Mouse (Mus musculus) small intestine, adult 2 months (tissue): Measurements from ENCODE around the gene Tbx21.

Experiments used
- CTCF ChIP-seq: fragments of 200-500 bp; IDR thresholded peaks from 2 replicates; pipeline ENCODE4 v1.5.1; 2012; ENCODE audit warnings: low read depth, mild to moderate bottlenecking, control low read depth, inconsistent platforms, low read length, moderate library complexity, mixed read lengths; ENCODE audit not compliant: insufficient replicate concordance, insufficient read length; ENCODE audit errors: extremely low read depth
- POLR2A ChIP-seq: fragments of 200-500 bp; IDR thresholded peaks from 2 replicates; pipeline ENCODE4 v1.6.1; 2012; ENCODE audit warnings: low read depth, mild to moderate bottlenecking, control low read depth, inconsistent platforms, low read length, moderate library complexity

DNA sequence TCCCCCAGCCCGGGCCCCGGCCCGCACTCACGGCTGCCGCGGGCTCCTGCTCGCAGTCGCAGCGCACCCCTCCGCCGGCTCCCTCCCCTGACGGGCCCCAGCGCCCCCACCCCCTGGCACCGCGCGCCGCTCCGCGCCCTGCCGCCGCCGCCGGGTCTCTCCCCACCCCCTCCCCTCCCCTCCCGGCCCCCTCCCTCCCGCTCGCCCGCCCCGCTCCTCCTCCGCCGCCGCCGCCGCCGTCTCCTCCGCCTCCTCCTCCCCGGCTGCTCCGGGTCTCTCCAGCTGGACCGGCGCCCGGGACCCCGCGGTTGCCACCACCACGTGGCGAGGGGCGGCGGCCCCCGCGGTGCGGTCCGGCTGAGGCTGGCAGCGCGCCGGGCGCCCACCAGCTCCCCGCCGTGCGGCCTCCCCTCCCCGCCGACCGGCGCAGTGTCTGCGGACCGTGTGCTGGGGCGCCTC is 36.2 kb upstream of the Tbx21 start, which contains the start of gene Tbkbp1:
- TF ChIP-seq CTCF = no peak
- TF ChIP-seq POLR2A = no peak
